Mouse (Mus musculus): ENCODE results near the gene Taar7e. TPM values are rescaled to one million over a fixed set of nuclear protein-coding genes. Genes with fewer than 3 reads are reported as not detected.

The Taar7e gene
- not detected for polyA plus RNA-seq (2021)

- H3K27me3 ChIP-seq, result peaks cover 12% of the 10 kb centered on the region
- CTCF ChIA-PET, result no interaction called here
- no peak for TF ChIP-seq CTCF (IDR thresholded peaks at IDR 0.05)
- in situ Hi-C loops (cut with MboI; ENCODE audit: low pct_unique_long_range_greater_than_20kb), result no loop called here
- ATAC-seq (no peak), DNase-seq (ENCODE audit: low read depth, low spot score) (no peak)
- POLR2A ChIA-PET, result no interaction called here
These were observed at the start of gene Taar7e for GRCm38 (mm10) chr10:24037314-24037713. Gene Taar7e (plus strand): TSS chr10:24037614.

- ChIA-PET CTCF (no interaction called here), POLR2A (no interaction called here)
- in situ Hi-C loops (cut with MboI; ENCODE audit: low pct_unique_long_range_greater_than_20kb), result no loop called here
- TF ChIP-seq CTCF (IDR thresholded peaks at IDR 0.05), result no peak
- peaks cover 40% of the 10 kb centered on the region for H3K27me3 ChIP-seq
- no peak for ATAC-seq
- DNase-seq (ENCODE audit: low read depth, low spot score), result no peak
These were observed 44.0 kb upstream of the Taar7e start, which contains the start of gene Taar7a for GRCm38 (mm10) chr10:23993381-23993780. Gene Taar7a (minus strand): TSS chr10:23993481.

- DNase-seq (ENCODE audit: low read depth, low spot score) (no peak), ATAC-seq (no peak)
- in situ Hi-C loops (cut with MboI; ENCODE audit: low pct_unique_long_range_greater_than_20kb), result no loop called here
- ChIA-PET POLR2A (no interaction called here), CTCF (no interaction called here)
- TF ChIP-seq CTCF (IDR thresholded peaks at IDR 0.05), result no peak
- H3K27me3 ChIP-seq, result peaks cover 38% of the 10 kb centered on the region
These were observed 37.8 kb upstream of the Taar7e start, which contains the start of gene Taar7b for GRCm38 (mm10) chr10:23999639-24000038. Gene Taar7b (plus strand): TSS chr10:23999939.

- in situ Hi-C loops (cut with MboI; ENCODE audit: low pct_unique_long_range_greater_than_20kb), result no loop called here
- TF ChIP-seq CTCF (IDR thresholded peaks at IDR 0.05), result no peak
- POLR2A ChIA-PET, result no interaction called here
- CTCF ChIA-PET, result interaction anchor here (1.1 kb wide), 1 partner anchor 14 kb away, joined by 3 read pairs; no protein-coding TSS in a partner anchor
- ATAC-seq (no peak), DNase-seq (ENCODE audit: low read depth, low spot score) (no peak)
- peaks cover 21% of the 10 kb centered on the region for H3K27me3 ChIP-seq
These were observed 31.0 kb upstream of the Taar7e start for GRCm38 (mm10) chr10:24006442-24006841.

GRCm38 (mm10) chr10:24007034-24007433, 30.4 kb upstream of the Taar7e start:
- no peak for DNase-seq (ENCODE audit: low read depth, low spot score)
- H3K27me3 ChIP-seq, result peaks cover 15% of the 10 kb centered on the region
- ChIA-PET CTCF (interaction anchor here (1.1 kb wide), 1 partner anchor 15 kb away, joined by 3 read pairs; no protein-coding TSS in a partner anchor), POLR2A (no interaction called here)
- no peak for TF ChIP-seq CTCF (IDR thresholded peaks at IDR 0.05)
- in situ Hi-C loops (cut with MboI; ENCODE audit: low pct_unique_long_range_greater_than_20kb), result no loop called here
- ATAC-seq, result no peak

GRCm38 (mm10) chr10:24008143-24008542, 29.3 kb upstream of the Taar7e start:
- POLR2A ChIA-PET, result no interaction called here
- in situ Hi-C loops (cut with MboI; ENCODE audit: low pct_unique_long_range_greater_than_20kb), result no loop called here
- peaks cover 12% of the 10 kb centered on the region for H3K27me3 ChIP-seq
- no peak for ATAC-seq
- no peak for TF ChIP-seq CTCF (IDR thresholded peaks at IDR 0.05)
- CTCF ChIA-PET, result no interaction called here
- no peak for DNase-seq (ENCODE audit: low read depth, low spot score)

- H3K27me3 ChIP-seq, result peaks cover 37% of the 10 kb centered on the region
- ChIA-PET CTCF (no interaction called here), POLR2A (no interaction called here)
- no peak for TF ChIP-seq CTCF (IDR thresholded peaks at IDR 0.05)
- in situ Hi-C loops (cut with MboI; ENCODE audit: low pct_unique_long_range_greater_than_20kb), result no loop called here
- DNase-seq (ENCODE audit: low read depth, low spot score) (no peak), ATAC-seq (no peak)
These were observed 10.5 kb upstream of the Taar7e start, which contains the start of gene Taar7d for GRCm38 (mm10) chr10:24026922-24027321. Gene Taar7d (plus strand): TSS chr10:24027222.

- in situ Hi-C loops (cut with MboI; ENCODE audit: low pct_unique_long_range_greater_than_20kb), result no loop called here
- ATAC-seq (no peak), DNase-seq (ENCODE audit: low read depth, low spot score) (no peak)
- CTCF ChIA-PET, result interaction anchor here (0.7 to 0.9 kb wide), 2 partner anchors 10 kb away, joined by 3 read pairs; no protein-coding TSS in a partner anchor
- peaks cover 17% of the 10 kb centered on the region for H3K27me3 ChIP-seq
- no peak for TF ChIP-seq CTCF (IDR thresholded peaks at IDR 0.05)
- POLR2A ChIA-PET, result no interaction called here
These were observed 6.1 kb upstream of the Taar7e start for GRCm38 (mm10) chr10:24031347-24031746.

GRCm38 (mm10) chr10:24040120-24040869, 2.9 kb downstream of the Taar7e start:
- POLR2A ChIA-PET, result no interaction called here
- ATAC-seq, result no peak
- no peak for DNase-seq (ENCODE audit: low read depth, low spot score)
- no peak for TF ChIP-seq CTCF (IDR thresholded peaks at IDR 0.05)
- in situ Hi-C loops (cut with MboI; ENCODE audit: low pct_unique_long_range_greater_than_20kb), result no loop called here
- CTCF ChIA-PET, result no interaction called here
- peaks cover 9% of the 10 kb centered on the region for H3K27me3 ChIP-seq

GRCm38 (mm10) chr10:24049210-24049609, 11.8 kb downstream of the Taar7e start, which contains the start of gene Taar7f:
Gene Taar7f (plus strand): TSS chr10:24049510.
- no peak for ATAC-seq
- no peak for TF ChIP-seq CTCF (IDR thresholded peaks at IDR 0.05)
- POLR2A ChIA-PET, result no interaction called here
- in situ Hi-C loops (cut with MboI; ENCODE audit: low pct_unique_long_range_greater_than_20kb), result no loop called here
- peaks cover 6% of the 10 kb centered on the region for H3K27me3 ChIP-seq
- no peak for DNase-seq (ENCODE audit: low read depth, low spot score)
- CTCF ChIA-PET, result no interaction called here

GRCm38 (mm10) chr10:24052039-24052438, 14.6 kb downstream of the Taar7e start:
- in situ Hi-C loops (cut with MboI; ENCODE audit: low pct_unique_long_range_greater_than_20kb), result no loop called here
- POLR2A ChIA-PET, result no interaction called here
- DNase-seq (ENCODE audit: low read depth, low spot score), result no peak
- CTCF ChIA-PET, result no interaction called here
- ATAC-seq, result no peak
- H3K27me3 ChIP-seq, result peaks cover 4% of the 10 kb centered on the region
- no peak for TF ChIP-seq CTCF (IDR thresholded peaks at IDR 0.05)

Data from Patski (cell line).